Mouse (Mus musculus) limb, embryonic 12.5 days (tissue): ENCODE results near the gene BC030499. TPM values are rescaled to one million over a fixed set of nuclear protein-coding genes. Genes with fewer than 3 reads are reported as not detected.
A peak's percentile ranks its signal among the peaks of the same experiment; 100 is the strongest.

Source experiments
- ATAC-seq: fragments of 200-750 bp; cut with Nextera tagmentation; 2 replicates; pipeline ENCODE4 v1.8.0; 2017; ENCODE audit warnings: low read depth, moderate TSS enrichment; ENCODE audit not compliant: insufficient number of reproducible peaks, insufficient read depth, low FRiP score, low TSS enrichment
- H3K27ac ChIP-seq: fragments of 300-500 bp; sonication (generic); 2 replicates; pipeline ENCODE4 v1.5.1; 2016; ENCODE audit warnings: mild to moderate bottlenecking, moderate library complexity
- H3K27me3 ChIP-seq: fragments of 300-500 bp; sonication (generic); 2 replicates; pipeline ENCODE4 v1.6.1; 2016; ENCODE audit warnings: mild to moderate bottlenecking, moderate library complexity
- H3K36me3 ChIP-seq: fragments of 300-500 bp; sonication (generic); 2 replicates; pipeline ENCODE4 v1.6.1; 2016; ENCODE audit warnings: mild to moderate bottlenecking, moderate library complexity
- H3K4me1 ChIP-seq: fragments of 300-500 bp; sonication (generic); replicated peaks from 2 replicates; pipeline ENCODE4 v1.6.1; 2016
- H3K4me2 ChIP-seq: fragments of 300-500 bp; sonication (generic); 2 replicates; pipeline ENCODE4 v1.6.1; 2016; ENCODE audit warnings: mild to moderate bottlenecking, moderate library complexity
- H3K4me3 ChIP-seq: fragments of 300-500 bp; sonication (generic); replicated peaks from 2 replicates; pipeline ENCODE4 v1.5.1; 2016; ENCODE audit warnings: mild to moderate bottlenecking
- H3K9ac ChIP-seq: fragments of 300-500 bp; sonication (generic); replicated peaks from 2 replicates; pipeline ENCODE4 v1.6.1; 2016; ENCODE audit warnings: mild to moderate bottlenecking, moderate library complexity
- H3K9me3 ChIP-seq: fragments of 300-500 bp; sonication (generic); 2 replicates; pipeline ENCODE4 v1.6.1; 2016; ENCODE audit warnings: mild to moderate bottlenecking, moderate library complexity
- WGBS: fragments of 180-500 bp; shearing (Covaris S2); methylation state at CpG from one replicate; pipeline ENCODE4 v1.1.7; 2016; 5-methylcytosine and 5-hydroxymethylcytosine counted together
- polyA plus RNA-seq: library from polyadenylated mRNA; unstranded; fragments of >200 nt; fragmentation: Nextera tagmentation; extraction: Ambion mirVana; gene quantifications from 2 replicates; pipeline ENCODE4 v1.2.1, GENCODE M21; 2016

BC030499 gene
- polyA plus RNA-seq, result 0.26 and 0.28 TPM in 2 replicates

GRCm38 (mm10) chr11:78290654-78291053, at the start of gene BC030499:
BC030499 (plus strand) TSS chr11:78290841.
- no peak for ATAC-seq
- H3K27ac ChIP-seq, result no peak within 1 kb of the TSS
- no peaks in the 10 kb centered on the region for H3K4me1 ChIP-seq
- peaks cover 78% of the 10 kb centered on the region for H3K36me3 ChIP-seq
- H3K9ac ChIP-seq, result no peak within 1 kb of the TSS
- H3K4me2 ChIP-seq, result no peak within 1 kb of the TSS
- H3K9me3 ChIP-seq, result no peaks in the 10 kb centered on the region
- no peak within 1 kb of the TSS for H3K4me3 ChIP-seq
- no peaks in the 10 kb centered on the region for H3K27me3 ChIP-seq
- WGBS, result 86% methylated on average over 4 of the region's 4 CpGs

GRCm38 (mm10) chr11:78245261-78245626, 45.4 kb upstream of the BC030499 start:
- Histone ChIP-seq H3K4me2 (peak overlapping the region; percentile 73), H3K9me3 (no peaks in the 10 kb centered on the region), H3K4me3 (peak overlapping the region; percentile 92), H3K9ac (peak overlapping the region; percentile 90), H3K27me3 (no peaks in the 10 kb centered on the region), H3K36me3 (peaks cover 11% of the 10 kb centered on the region), H3K4me1 (peaks cover 33% of the 10 kb centered on the region), H3K27ac (peak overlapping the region; percentile 87)
- WGBS, result under 1% methylated on average over 19 of the region's 19 CpGs
- ATAC-seq, result peak; percentile 60

GRCm38 (mm10) chr11:78245627-78246317, 44.9 kb upstream of the BC030499 start, which contains the start of the genes Sdf2 and Supt6:
Sdf2 (plus strand) TSS chr11:78245746.
Supt6 (minus strand) TSS chr11:78245987.
- Histone ChIP-seq H3K4me2 (peak within 1 kb of the TSS; percentile 73), H3K36me3 (peaks cover 11% of the 10 kb centered on the region), H3K9me3 (no peaks in the 10 kb centered on the region), H3K4me3 (peak within 1 kb of the TSS; percentile 92), H3K27me3 (no peaks in the 10 kb centered on the region), H3K9ac (peak within 1 kb of the TSS; percentile 90), H3K27ac (peak within 1 kb of the TSS; percentile 87), H3K4me1 (peaks cover 33% of the 10 kb centered on the region)
- peak; percentile 90 for ATAC-seq
- under 1% methylated on average over 50 of the region's 50 CpGs for WGBS

GRCm38 (mm10) chr11:78246318-78247011, 44.2 kb upstream of the BC030499 start:
- H3K4me2 ChIP-seq, result peak overlapping the region; percentile 73
- ATAC-seq, result no peak
- peaks cover 17% of the 10 kb centered on the region for H3K36me3 ChIP-seq
- H3K9me3 ChIP-seq, result no peaks in the 10 kb centered on the region
- peaks cover 33% of the 10 kb centered on the region for H3K4me1 ChIP-seq
- H3K9ac ChIP-seq, result peak overlapping the region; percentile 90; the same call in 1 of the 2 replicates
- H3K4me3 ChIP-seq, result peak overlapping the region; percentile 92
- H3K27ac ChIP-seq, result no peak overlapping the region; the same call in 1 of the 2 replicates
- 36% methylated on average over 7 of the region's 7 CpGs for WGBS
- no peaks in the 10 kb centered on the region for H3K27me3 ChIP-seq

GRCm38 (mm10) chr11:78247012-78247348, 43.7 kb upstream of the BC030499 start:
- WGBS, result 56% methylated on average over 3 of the region's 3 CpGs
- H3K36me3 ChIP-seq, result peaks cover 22% of the 10 kb centered on the region
- H3K4me2 ChIP-seq, result peak overlapping the region; percentile 73
- H3K9me3 ChIP-seq, result no peaks in the 10 kb centered on the region
- H3K27me3 ChIP-seq, result no peaks in the 10 kb centered on the region
- no peak for ATAC-seq
- H3K4me3 ChIP-seq, result peak overlapping the region; percentile 92; the same call in 1 of the 2 replicates
- H3K27ac ChIP-seq, result no peak overlapping the region
- no peak overlapping the region for H3K9ac ChIP-seq
- H3K4me1 ChIP-seq, result peaks cover 33% of the 10 kb centered on the region

GRCm38 (mm10) chr11:78247727-78248140, 42.9 kb upstream of the BC030499 start:
- 65% methylated on average over 4 of the region's 4 CpGs for WGBS
- H3K4me3 ChIP-seq, result 0 out of 2 replicates have a peak overlapping the region, but pooled peaks have one; percentile 6
- H3K4me2 ChIP-seq, result peak overlapping the region; percentile 8
- H3K9me3 ChIP-seq, result no peaks in the 10 kb centered on the region
- no peak for ATAC-seq
- H3K36me3 ChIP-seq, result peaks cover 29% of the 10 kb centered on the region
- H3K27me3 ChIP-seq, result no peaks in the 10 kb centered on the region
- no peak overlapping the region for H3K27ac ChIP-seq
- H3K9ac ChIP-seq, result no peak overlapping the region
- peaks cover 33% of the 10 kb centered on the region for H3K4me1 ChIP-seq

- H3K9me3 ChIP-seq, result no peaks in the 10 kb centered on the region
- no peak overlapping the region for H3K9ac ChIP-seq
- no peak overlapping the region for H3K27ac ChIP-seq
- H3K4me2 ChIP-seq, result no peak overlapping the region
- H3K4me3 ChIP-seq, result no peak overlapping the region
- WGBS, result 92% methylated on average over 1 of the region's 1 CpGs
- peaks cover 36% of the 10 kb centered on the region for H3K36me3 ChIP-seq
- H3K27me3 ChIP-seq, result peaks cover 10% of the 10 kb centered on the region; the same call in 1 of the 2 replicates
- H3K4me1 ChIP-seq, result no peaks in the 10 kb centered on the region
- no peak for ATAC-seq
These were observed 34.0 kb upstream of the BC030499 start for GRCm38 (mm10) chr11:78256618-78257017.

GRCm38 (mm10) chr11:78260489-78261258, 30.0 kb upstream of the BC030499 start:
- peaks cover 10% of the 10 kb centered on the region; the same call in 1 of the 2 replicates for H3K27me3 ChIP-seq
- H3K27ac ChIP-seq, result no peak overlapping the region
- peak overlapping the region; percentile 80 for H3K4me2 ChIP-seq
- H3K36me3 ChIP-seq, result peaks cover 28% of the 10 kb centered on the region
- ATAC-seq, result no peak
- 91% methylated on average over 2 of the region's 2 CpGs for WGBS
- peak overlapping the region; percentile 86 for H3K4me3 ChIP-seq
- no peak overlapping the region for H3K9ac ChIP-seq
- H3K4me1 ChIP-seq, result peaks cover 9% of the 10 kb centered on the region
- H3K9me3 ChIP-seq, result no peaks in the 10 kb centered on the region

GRCm38 (mm10) chr11:78261380-78262352, 29.0 kb upstream of the BC030499 start, which contains the start of gene 2610507B11Rik:
2610507B11Rik (plus strand) TSS chr11:78261752.
- Histone ChIP-seq H3K4me2 (peak within 1 kb of the TSS; percentile 80), H3K9ac (peak within 1 kb of the TSS; percentile 79), H3K36me3 (peaks cover 34% of the 10 kb centered on the region), H3K9me3 (no peaks in the 10 kb centered on the region), H3K27ac (peak within 1 kb of the TSS; percentile 85), H3K4me3 (peak within 1 kb of the TSS; percentile 86), H3K27me3 (peaks cover 10% of the 10 kb centered on the region; the same call in 1 of the 2 replicates), H3K4me1 (peaks cover 9% of the 10 kb centered on the region)
- WGBS, result under 1% methylated on average over 114 of the region's 115 CpGs
- ATAC-seq, result peak; percentile 95

GRCm38 (mm10) chr11:78262550-78262949, 28.1 kb upstream of the BC030499 start:
- no peak for ATAC-seq
- H3K36me3 ChIP-seq, result peaks cover 43% of the 10 kb centered on the region
- WGBS, result 3% methylated on average over 8 of the region's 8 CpGs
- peaks cover 9% of the 10 kb centered on the region for H3K4me1 ChIP-seq
- peaks cover 10% of the 10 kb centered on the region; the same call in 1 of the 2 replicates for H3K27me3 ChIP-seq
- no peaks in the 10 kb centered on the region for H3K9me3 ChIP-seq
- no peak overlapping the region for H3K27ac ChIP-seq
- 0 out of 2 replicates have a peak overlapping the region, but pooled peaks have one; percentile 8 for H3K9ac ChIP-seq
- H3K4me2 ChIP-seq, result peak overlapping the region; percentile 80
- peak overlapping the region; percentile 86 for H3K4me3 ChIP-seq
